Mouse (Mus musculus) megakaryocyte, embryonic 14.5 days (primary cell): ENCODE results near the gene Vav1. TPM values are rescaled to one million over a fixed set of nuclear protein-coding genes. Genes with fewer than 3 reads are reported as not detected.

Experiments
- H3K27me3 ChIP-seq: replicated peaks from 2 replicates; pipeline ENCODE3; 2012; ENCODE audit warnings: inconsistent platforms
- H3K36me3 ChIP-seq: replicated peaks from 2 replicates; pipeline ENCODE3; 2012; ENCODE audit warnings: low read length, inconsistent platforms, mixed read lengths
- H3K4me1 ChIP-seq: 2 replicates; pipeline ENCODE4 v1.6.1; 2012; ENCODE audit warnings: inconsistent platforms
- H3K4me3 ChIP-seq: replicated peaks from 2 replicates; pipeline ENCODE3; 2012; ENCODE audit warnings: moderate library complexity, mild to moderate bottlenecking, inconsistent platforms
- H3K9me3 ChIP-seq: 2 replicates; pipeline ENCODE4 v1.6.1; 2012; ENCODE audit warnings: inconsistent platforms
- FLI1 ChIP-seq: IDR thresholded peaks from 2 replicates; pipeline ENCODE4 v1.6.1; 2012; ENCODE audit warnings: low read length, inconsistent platforms, mixed read lengths
- GATA1 ChIP-seq: IDR thresholded peaks from 3 replicates; pipeline ENCODE4 v1.6.1; 2012; ENCODE audit warnings: mixed read lengths, low read length, inconsistent platforms, borderline replicate concordance
- polyA plus RNA-seq: library from polyadenylated mRNA; stranded (reverse); fragments of >175 nt; gene quantifications from 2 replicates; pipeline ENCODE4 v1.2.3, GENCODE M21; 2012; ENCODE audit warnings: low replicate concordance; ENCODE audit not compliant: insufficient read depth

Vav1 gene
- polyA plus RNA-seq, 1 experiment: 164 TPM

DNA sequence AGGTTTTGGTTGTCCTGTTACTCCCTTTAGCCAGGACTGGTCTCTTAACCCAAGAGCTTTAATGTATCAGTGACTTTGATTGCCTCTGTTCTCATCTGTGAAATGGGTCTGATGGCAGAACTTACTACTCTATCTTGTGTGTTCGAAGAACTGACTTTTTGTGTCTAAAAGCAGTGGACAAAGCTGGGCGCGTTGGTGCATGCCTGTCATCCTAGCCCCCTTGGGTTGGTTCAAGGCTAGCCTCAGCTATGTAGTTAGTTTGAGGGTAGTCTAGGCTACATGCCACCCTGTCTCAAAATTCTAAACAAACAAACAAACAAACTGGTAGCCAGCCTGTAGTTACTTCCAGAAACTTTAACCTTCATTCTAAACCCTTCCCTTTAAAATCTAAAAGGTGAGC is 27.5 kb upstream of the Vav1 start:
- H3K4me1 ChIP-seq: peaks cover 47% of the 10 kb centered on the region
- H3K9me3 ChIP-seq: no peaks in the 10 kb centered on the region
- TF ChIP-seq FLI1 (no peak), GATA1 (no peak)
- H3K36me3 ChIP-seq: peaks cover 49% of the 10 kb centered on the region
- H3K4me3 ChIP-seq: peak overlapping the region; percentile 59
- no peaks in the 10 kb centered on the region for H3K27me3 ChIP-seq

DNA sequence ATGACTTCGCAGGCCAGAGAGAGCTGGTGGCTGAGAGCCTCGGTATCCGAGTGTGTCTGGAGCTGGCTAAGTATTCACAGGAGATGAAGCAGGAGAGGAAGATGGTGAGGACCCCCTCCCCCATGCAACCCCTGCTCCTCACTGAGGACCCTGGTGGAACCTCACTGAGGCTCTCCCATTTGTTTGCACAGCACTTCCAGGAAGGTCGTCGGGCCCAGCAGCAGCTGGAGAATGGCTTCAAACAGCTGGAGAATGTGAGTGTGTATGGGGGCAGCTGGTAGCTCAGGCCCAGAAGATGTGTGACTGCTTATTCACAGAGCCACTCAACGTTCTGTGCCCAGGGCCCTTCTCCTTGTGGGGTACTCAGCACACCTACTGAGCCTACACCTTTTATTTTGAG is 25.6 kb upstream of the Vav1 start:
- Histone ChIP-seq H3K9me3 (no peaks in the 10 kb centered on the region), H3K4me1 (peaks cover 41% of the 10 kb centered on the region), H3K27me3 (no peaks in the 10 kb centered on the region), H3K36me3 (peaks cover 66% of the 10 kb centered on the region), H3K4me3 (no peak overlapping the region)
- TF ChIP-seq GATA1 (no peak), FLI1 (no peak)

DNA sequence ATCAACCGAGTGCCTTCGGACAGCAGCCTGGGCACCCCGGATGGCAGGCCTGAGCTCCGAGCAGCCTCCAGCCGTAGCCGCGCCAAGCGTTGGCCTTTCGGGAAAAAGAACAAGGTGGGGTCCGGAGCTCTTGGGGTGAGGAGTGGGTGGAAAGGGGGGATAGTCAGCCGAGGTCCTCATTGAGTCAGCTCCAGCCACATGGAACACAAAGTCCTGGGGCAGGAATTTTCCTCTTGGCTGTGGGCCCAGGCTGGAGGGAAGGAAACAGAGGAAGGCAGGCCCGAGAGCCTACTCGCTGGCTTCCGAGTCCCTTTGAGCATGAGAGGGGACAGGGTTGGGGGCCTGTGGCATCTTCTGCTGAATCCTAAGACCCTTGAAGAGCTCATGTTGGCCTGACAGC is 23.5 kb upstream of the Vav1 start:
- peaks cover 87% of the 10 kb centered on the region for H3K36me3 ChIP-seq
- TF ChIP-seq FLI1 (no peak), GATA1 (no peak)
- no peaks in the 10 kb centered on the region for H3K9me3 ChIP-seq
- no peaks in the 10 kb centered on the region for H3K27me3 ChIP-seq
- no peak overlapping the region for H3K4me3 ChIP-seq
- H3K4me1 ChIP-seq: peaks cover 27% of the 10 kb centered on the region

DNA sequence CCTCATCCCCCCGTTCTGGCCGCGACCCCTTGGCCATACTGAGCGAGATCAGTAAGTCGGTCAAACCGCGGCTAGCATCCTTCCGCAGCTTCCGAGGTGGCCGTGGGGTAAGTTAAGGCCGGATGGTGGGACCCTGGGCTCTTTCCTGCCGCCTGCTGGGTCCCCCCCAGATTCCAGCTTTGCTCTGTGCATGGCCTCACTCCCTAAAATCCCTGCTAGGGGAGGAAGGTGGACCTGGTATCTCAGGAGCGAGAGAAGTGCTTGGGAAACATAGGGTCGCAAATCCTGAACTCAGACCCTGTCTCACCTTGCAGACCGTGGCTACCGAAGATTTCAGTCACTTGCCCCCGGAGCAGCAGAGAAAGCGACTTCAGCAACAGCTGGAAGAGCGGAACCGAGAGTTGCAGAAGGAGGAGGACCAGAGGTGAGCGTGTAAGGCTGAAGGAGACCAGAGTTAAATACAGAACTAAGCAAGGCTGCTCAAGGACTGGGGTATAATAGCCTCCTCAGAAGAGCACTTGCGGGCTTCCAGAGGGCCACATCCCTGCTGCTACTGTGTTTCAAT is 21.9 kb upstream of the Vav1 start:
- Histone ChIP-seq H3K27me3 (no peaks in the 10 kb centered on the region), H3K4me3 (no peak overlapping the region), H3K36me3 (peaks cover 99% of the 10 kb centered on the region), H3K9me3 (no peaks in the 10 kb centered on the region), H3K4me1 (peaks cover 25% of the 10 kb centered on the region)
- TF ChIP-seq FLI1 (no peak), GATA1 (no peak)

DNA sequence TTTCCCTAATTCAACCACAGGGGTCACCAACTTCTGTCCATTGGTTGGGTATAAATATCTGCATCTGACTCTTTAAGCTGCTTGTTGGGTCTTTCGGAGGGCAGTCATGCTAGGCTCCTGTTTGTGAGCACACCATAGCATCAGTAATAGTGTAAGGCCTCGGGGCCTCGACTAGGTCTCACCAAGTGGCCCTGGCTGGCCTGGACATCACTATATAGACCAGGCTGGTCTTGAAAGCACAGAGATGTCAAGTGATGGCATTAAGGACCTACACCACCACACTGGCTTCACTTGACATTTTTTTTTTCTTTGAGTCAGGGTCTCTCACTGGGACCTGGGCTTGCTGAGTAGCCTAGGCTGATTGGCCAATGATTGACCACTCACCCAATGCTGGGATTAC is 20.7 kb upstream of the Vav1 start:
- Histone ChIP-seq H3K9me3 (no peaks in the 10 kb centered on the region), H3K4me3 (no peak overlapping the region), H3K36me3 (peaks cover 99% of the 10 kb centered on the region), H3K4me1 (peaks cover 22% of the 10 kb centered on the region), H3K27me3 (no peaks in the 10 kb centered on the region)
- no peak for TF ChIP-seq FLI1

DNA sequence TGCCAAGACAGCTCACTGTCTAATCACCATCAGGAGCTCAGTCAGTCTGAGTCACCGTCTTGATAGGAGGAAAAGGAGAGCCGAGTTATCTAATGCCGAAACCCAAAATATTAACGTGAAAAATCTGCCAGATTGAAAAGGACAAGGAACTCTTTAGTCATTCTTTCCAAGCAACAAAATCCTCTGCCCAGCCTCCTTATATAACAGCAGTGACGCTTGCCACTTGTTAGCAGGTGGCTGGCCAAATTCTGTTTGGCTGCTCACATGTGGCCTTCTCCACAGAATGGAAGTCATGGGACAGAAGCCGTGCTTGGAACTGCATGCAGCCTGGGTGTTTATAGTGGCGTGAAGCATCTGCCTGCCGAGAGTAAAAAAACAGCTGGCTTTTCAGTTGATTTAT is 19.2 kb upstream of the Vav1 start:
- peaks cover 95% of the 10 kb centered on the region for H3K36me3 ChIP-seq
- H3K9me3 ChIP-seq: no peaks in the 10 kb centered on the region
- no peak for TF ChIP-seq GATA1
- no peak for TF ChIP-seq FLI1
- H3K4me3 ChIP-seq: no peak overlapping the region
- peaks cover 37% of the 10 kb centered on the region for H3K4me1 ChIP-seq
- no peaks in the 10 kb centered on the region for H3K27me3 ChIP-seq

DNA sequence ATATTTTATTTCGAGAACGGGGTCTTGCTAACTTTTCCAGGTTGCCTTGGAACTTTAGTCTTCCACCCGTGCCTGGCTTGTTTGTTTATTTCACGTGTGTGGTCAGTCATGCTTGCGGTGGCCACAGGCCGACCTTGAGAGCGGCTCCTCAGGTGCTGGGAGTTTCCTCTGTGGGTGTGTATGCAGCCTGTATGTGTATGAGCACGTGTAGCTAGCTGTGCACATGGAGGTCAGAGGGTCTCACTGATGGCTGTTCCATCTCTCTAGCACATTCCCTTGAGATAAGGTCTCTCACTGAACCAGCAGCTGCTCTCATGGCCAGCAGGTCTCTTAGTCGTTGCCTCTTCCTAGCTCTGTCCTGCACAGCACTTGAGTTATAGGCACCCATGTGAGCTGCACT is 18.5 kb upstream of the Vav1 start:
- Histone ChIP-seq H3K4me3 (no peak overlapping the region), H3K27me3 (no peaks in the 10 kb centered on the region), H3K4me1 (peaks cover 43% of the 10 kb centered on the region), H3K36me3 (peaks cover 89% of the 10 kb centered on the region), H3K9me3 (no peaks in the 10 kb centered on the region)
- TF ChIP-seq FLI1 (no peak), GATA1 (no peak)

DNA sequence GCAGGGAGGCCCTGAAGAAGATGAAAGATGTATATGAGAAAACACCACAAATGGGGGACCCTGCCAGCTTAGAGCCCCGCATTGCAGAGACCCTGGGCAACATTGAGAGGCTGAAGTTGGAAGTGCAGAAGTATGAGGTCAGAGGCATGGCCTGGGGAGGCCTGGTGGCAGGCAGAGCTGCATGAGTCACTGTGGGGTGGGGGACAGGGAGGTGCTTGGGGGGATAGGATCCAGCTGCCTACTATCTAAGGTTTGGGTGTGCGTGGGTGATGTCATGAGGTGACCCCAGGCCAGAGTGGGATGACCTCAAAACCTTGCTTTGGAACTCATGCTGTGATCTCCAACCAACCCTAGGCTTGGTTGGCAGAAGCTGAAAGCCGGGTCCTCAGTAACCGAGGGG is 17.6 kb upstream of the Vav1 start:
- H3K4me1 ChIP-seq: peaks cover 52% of the 10 kb centered on the region
- TF ChIP-seq FLI1 (no peak), GATA1 (no peak)
- H3K36me3 ChIP-seq: peaks cover 79% of the 10 kb centered on the region
- H3K4me3 ChIP-seq: no peak overlapping the region
- H3K9me3 ChIP-seq: no peaks in the 10 kb centered on the region
- H3K27me3 ChIP-seq: no peaks in the 10 kb centered on the region

DNA sequence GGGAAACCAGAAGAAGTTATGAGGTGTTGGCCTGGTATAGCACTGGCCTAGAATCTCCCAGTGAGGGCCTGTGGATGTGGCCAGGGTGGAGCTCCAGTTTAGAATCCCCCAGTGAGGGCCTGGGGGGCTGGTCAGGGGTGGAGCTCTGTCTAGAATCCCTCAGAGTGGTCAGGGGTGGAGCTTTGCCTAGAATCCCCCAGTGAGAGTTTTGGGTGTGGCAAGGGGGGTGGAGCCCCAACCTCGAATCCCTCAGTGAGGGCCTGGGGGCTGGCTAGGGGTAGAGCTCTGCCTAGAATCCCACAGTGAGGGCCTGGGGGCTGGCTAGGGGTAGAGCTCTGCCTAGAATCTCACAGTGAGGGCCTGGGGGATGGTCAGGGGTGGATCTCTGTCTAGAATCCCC is 17.1 kb upstream of the Vav1 start:
- H3K9me3 ChIP-seq: no peaks in the 10 kb centered on the region
- H3K4me1 ChIP-seq: peaks cover 56% of the 10 kb centered on the region
- no peaks in the 10 kb centered on the region for H3K27me3 ChIP-seq
- no peak for TF ChIP-seq GATA1
- TF ChIP-seq FLI1: no peak
- peaks cover 74% of the 10 kb centered on the region for H3K36me3 ChIP-seq
- H3K4me3 ChIP-seq: no peak overlapping the region

DNA sequence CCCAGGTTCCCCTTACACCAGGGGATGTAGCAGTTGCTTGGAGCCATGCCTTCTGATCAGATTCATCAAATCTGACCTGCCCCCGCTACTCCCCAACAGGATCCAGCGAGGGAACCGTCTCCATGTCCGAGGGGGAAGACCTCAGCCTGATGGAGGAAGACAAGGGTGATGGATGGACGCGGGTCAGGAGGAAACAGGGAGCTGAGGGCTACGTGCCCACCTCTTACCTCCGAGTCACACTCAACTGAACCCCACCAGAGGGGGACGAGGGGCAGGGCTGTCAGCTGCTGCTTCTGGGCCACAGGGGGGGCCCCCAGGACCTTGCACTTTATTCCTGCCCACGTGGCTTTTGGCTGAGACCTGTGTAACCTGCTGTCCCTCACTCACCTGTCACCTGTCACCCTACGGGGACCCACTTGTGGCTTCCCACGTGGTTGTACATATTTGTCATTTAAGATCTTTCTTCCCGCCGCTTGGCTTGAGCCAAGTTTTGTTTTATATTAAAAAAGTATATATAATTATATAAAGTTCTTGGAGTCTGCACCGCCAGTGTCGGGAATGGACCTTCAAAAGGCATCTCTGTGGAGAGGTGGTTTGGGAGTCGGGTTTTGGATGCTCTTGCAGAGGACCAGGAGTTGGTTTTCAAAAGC is 15.9 kb upstream of the Vav1 start:
- TF ChIP-seq GATA1: no peak
- no peak for TF ChIP-seq FLI1
- Histone ChIP-seq H3K4me1 (peaks cover 63% of the 10 kb centered on the region), H3K9me3 (no peaks in the 10 kb centered on the region), H3K4me3 (no peak overlapping the region), H3K27me3 (no peaks in the 10 kb centered on the region), H3K36me3 (peaks cover 66% of the 10 kb centered on the region)
